Mouse (Mus musculus) gastrocnemius, postnatal 25 days (tissue): ENCODE measurements at regions not wholly inside any gene's neighbourhood (a gene's known extent, or its start where the extent isn't known, plus 50 kb on each side); places are given as distances from the start of the nearest gene placed in this dataset.

Source experiments
- DNase-seq: peaks from one replicate; pipeline ENCODE4 v3.0.0; 2022

- DNase-seq, result no peak
These were observed 620.5 kb upstream of the Akr1e1 start for GRCm38 (mm10) chr13:5229476-5229875.

GRCm38 (mm10) chr13:5234232-5234631 lies 625.3 kb upstream of the Akr1e1 start:
- DNase-seq, result no peak

DNA sequence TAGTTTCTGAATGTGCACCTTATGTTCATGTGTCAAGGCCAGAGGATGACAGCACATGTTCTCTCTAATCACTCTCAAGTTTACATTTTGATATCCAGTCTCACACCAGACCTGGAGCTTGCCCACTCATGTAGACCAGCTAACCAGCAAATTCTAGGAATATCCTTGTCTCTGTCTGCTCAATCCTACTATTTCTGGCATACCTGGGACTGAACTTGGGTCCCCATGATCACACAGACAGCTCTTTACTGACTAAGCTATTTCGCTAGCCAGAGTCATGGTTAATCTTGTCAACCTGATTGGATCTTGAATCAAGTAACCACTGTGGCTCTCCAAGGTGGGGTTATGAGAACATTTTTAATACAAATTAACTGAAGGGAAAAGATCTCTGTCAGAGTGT lies 625.9 kb upstream of the Klf6 start:
- no peak for DNase-seq

- no peak for DNase-seq
These were observed 620.7 kb upstream of the Klf6 start for GRCm38 (mm10) chr13:5240541-5240940.

DNA sequence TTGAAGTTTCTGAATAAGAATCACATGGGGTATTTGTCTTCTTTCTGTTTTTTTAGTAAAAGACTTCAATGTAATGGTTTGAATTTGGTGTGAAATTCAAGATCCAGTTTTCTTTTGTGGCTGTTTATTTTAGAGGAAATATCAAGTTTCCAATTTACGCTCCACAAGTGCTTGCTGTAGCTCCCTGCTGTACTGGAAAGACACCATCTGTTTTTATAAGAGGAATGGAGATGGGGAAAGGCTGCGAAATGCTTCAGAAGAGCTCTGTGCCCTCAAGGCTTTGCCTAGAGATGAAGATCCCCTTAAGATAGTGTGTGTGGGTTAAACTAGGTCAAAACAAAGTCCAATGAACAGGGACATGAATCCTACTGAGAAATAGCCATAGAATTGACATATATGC lies 618.5 kb upstream of the Klf6 start:
- DNase-seq, result no peak

DNA sequence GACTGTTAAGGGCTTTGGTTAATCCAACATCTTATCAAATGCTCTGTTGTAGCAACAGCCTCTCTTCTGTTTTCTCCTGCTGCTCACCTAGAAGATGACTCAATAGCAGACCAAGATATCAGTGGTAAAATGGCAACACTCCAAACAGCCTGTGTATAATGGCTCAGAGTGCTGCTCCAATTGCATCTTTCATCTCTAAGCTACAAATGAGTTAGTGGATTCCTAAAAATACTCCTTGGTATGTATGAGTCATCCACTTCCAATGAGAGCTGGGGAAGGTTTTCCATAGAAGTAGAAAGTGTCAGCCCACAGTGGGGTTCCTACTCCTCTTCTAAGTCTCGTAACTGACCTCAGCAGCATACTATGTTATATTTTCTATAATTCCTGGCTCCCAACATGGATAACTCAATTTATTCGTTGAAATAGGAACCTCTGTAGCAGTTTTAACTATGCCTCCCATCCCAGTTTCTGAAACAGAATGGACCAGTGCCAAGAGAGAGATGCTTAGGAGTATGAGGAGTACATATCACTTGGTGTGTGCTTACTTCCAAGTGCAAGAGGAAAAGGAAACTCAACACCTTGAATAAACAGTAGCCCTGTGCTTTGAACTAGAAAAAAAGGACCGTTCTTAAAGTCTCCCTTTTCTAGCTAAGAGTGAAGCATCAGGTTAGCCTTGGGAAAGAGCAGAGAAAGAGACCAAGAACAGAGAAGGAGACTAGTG lies 612.5 kb upstream of the Klf6 start:
- no peak for DNase-seq

GRCm38 (mm10) chr13:5257891-5258660 lies 603.2 kb upstream of the Klf6 start:
- no peak for DNase-seq

GRCm38 (mm10) chr13:5259760-5260159 lies 601.5 kb upstream of the Klf6 start:
- DNase-seq, result no peak

GRCm38 (mm10) chr13:5272506-5273192 lies 588.6 kb upstream of the Klf6 start:
- no peak for DNase-seq

GRCm38 (mm10) chr13:5276564-5276963 lies 584.7 kb upstream of the Klf6 start:
- no peak for DNase-seq

DNA sequence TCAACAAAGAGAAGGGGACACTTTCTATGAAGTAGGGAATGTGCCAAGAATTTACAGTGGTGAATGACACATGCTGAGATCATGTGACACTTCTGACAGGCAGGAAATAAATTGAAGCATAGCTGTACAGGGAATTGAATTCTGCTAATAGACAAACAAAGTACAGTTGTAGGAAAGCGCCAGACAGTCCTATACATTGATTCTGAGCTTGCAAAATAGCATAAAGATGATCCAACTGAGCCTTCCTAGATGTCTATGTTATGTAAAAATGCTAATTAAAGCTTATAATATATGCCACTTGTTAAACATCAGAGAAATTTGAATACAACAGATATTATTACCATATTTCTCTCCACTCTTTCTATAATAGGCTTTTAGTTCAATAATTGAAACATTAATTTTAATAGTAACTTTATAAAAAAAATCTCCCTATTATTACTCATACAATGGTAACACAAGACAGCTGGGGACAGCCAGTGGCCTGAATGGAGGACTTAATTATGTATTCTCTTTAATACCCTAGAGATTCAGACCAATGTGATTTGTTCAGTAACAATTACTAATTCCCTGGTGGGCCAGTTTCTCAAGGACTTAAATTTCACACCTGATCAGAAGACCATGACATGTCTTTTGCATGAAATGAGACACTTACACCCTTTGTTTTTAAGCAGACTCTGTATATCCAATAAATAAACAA lies 571.4 kb upstream of the Klf6 start:
- DNase-seq, result no peak

- DNase-seq, result no peak
These were observed 559.1 kb upstream of the Klf6 start for GRCm38 (mm10) chr13:5302141-5302540.

DNA sequence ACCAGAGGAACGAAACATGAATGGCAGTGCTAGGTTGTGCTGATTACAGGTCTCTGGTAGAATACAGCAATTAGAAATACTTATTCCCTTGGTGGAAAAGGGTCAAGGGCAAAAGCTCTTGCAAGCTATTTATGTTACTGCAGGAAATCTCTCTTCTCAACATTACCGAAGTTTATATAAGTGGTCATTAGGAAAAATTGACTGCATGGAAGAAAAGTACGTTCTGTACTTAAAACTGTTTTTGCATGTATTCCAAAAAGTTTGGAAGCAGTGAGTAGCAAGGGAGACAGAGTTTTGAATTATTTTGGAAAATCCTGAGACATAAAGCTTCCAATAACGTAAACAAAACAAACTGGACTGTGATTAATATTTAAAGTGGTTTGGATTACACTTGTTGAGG lies 554.6 kb upstream of the Klf6 start:
- DNase-seq, result no peak

DNA sequence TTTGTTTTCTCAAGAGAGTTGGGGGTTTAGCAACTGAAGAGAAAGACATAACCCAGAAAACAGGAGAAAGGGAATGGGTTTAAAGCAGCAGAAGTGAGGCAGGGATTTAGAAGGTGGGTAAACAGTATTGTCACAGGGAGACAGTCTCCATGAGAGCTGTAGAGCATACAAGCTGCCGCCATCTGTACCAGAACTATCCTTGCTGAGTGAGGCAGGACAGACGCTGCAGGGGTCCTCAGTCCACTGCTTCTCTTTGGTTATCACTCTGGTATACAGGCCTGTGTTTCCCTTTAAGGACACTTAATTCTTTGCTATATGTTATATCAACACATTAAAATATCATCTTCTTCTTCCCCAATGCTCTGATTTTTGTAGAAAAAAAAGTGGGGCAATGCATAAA lies 548.0 kb upstream of the Klf6 start:
- no peak for DNase-seq

GRCm38 (mm10) chr13:5315011-5315410 lies 546.3 kb upstream of the Klf6 start:
- DNase-seq, result peak; percentile 13

- no peak for DNase-seq
These were observed 543.1 kb upstream of the Klf6 start for GRCm38 (mm10) chr13:5317941-5318856.

DNA sequence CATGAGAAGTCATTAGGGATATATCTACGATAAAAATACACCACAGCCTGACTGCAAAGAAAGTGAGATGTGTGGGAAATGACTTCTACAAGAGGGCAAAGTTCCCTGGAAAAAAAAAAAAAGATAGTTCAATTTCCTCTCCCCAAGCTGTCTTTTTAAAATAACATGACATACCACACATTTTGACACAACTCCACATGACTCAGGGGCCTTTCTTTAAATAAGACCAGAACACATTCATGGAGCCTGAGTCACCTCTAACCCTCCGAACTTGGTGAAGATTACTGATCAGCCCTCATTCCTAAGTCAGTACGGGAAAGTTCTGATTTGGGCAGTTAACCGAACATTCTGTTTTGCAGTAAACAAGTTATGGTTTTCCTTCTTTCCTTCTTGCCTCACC lies 515.6 kb upstream of the Klf6 start:
- no peak for DNase-seq

DNA sequence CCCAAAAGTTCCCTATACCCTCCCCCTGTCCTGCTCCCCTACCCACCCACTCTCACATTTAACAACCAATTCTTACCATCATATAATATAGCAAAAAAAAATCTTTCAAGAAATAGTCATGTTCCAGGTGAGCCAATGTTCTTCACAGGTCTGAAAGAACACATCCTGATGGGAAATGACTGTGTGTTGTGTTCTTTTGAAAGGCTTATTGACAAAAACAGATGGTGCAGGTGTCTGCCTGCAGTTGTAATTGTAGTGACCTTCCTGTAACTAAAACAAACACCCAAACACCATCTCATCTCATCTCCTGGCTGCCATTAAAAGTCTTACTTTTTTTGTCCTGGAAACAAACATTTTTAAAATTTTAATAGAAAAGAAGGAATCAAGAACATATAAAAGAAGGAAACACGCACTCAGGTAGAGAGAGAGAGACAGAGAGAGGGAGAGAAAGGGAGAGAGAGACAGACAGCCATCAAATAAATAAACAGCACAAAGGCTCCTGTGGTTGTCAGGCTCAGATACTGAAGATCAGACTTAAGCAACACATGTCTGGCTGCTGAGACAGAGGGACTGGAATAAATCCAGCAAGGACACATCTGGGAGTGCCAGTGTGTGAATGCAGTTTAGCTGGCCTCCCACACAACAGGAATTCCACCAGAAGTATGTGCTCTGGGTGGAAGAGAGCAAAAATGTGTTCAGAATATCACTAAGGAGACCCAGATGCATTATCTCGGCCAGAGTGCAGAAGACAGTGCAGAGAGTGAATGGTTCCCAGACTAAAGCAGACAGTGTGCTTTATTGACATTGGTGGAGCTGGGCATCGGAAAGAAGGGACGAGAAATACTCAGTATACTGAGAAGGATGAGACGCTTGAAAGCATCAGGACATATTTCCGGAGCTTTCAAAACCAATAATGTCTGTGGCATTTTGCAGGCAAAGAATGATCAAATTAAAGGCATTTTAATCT lies 513.5 kb upstream of the Klf6 start:
- peak; percentile 32 for DNase-seq

- no peak for DNase-seq
These were observed 494.1 kb upstream of the Klf6 start for GRCm38 (mm10) chr13:5367058-5367797.

GRCm38 (mm10) chr13:5370007-5370406 lies 491.3 kb upstream of the Klf6 start:
- DNase-seq, result no peak
